Mouse (Mus musculus) bone marrow, adult 2 months (tissue): ENCODE results near the gene Fcho2.

ENCODE experiments used
- CTCF ChIP-seq: fragments of 200-500 bp; IDR thresholded peaks from 2 replicates; pipeline ENCODE4 v1.5.1; 2011; ENCODE audit warnings: low read length, control low read depth; ENCODE audit not compliant: control insufficient read depth, insufficient read depth
- POLR2A ChIP-seq: fragments of 200-500 bp; IDR thresholded peaks from 2 replicates; pipeline ENCODE4 v1.6.1; 2011; ENCODE audit warnings: low read depth, mild to moderate bottlenecking, control low read depth, low read length, borderline replicate concordance; ENCODE audit not compliant: control insufficient read depth

DNA sequence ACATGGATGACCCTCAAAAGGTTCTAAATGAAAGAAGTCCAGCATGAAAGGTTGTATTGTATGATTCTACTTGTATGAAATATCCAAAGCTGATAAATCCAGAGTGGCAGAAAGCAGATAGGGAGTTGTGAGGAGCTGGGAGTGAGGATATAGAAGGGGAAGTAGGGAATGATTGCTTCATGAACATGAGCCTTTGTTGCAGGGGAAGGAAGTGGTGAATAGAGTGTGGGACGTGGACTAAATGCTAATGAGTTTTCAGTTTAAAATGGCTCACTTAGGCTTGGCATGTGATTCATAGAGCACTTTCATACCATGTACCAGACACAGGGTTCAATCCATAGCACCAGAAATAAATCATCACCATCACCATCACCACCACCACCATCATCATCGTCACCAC is 131.8 kb downstream of the Fcho2 start:
- no peak for TF ChIP-seq CTCF
- TF ChIP-seq POLR2A = no peak
